Mouse (Mus musculus): ENCODE measurements around the gene Ccdc51.

Ccdc51 gene

DNA sequence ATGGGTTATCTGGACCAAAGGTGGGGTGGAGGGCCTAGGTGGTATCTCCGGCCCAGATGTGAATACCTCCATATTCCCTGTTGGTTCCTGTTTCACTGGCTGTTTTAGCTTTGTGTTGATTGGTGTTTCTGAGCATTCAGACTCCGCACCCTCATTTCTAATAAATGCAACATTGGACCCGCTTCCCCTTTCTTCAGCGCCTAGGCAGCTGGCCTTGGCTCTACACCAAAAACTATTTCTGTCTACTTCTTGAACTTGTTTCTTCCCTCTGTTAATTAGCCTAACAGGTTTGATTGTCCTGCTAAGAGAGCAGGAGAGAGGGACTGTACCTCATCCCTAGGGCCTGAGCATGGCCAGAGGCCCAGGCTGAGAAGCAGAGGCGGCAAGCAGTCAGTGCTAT, 24.8 kb upstream of the Ccdc51 start:
- no peak for DNase-seq

DNA sequence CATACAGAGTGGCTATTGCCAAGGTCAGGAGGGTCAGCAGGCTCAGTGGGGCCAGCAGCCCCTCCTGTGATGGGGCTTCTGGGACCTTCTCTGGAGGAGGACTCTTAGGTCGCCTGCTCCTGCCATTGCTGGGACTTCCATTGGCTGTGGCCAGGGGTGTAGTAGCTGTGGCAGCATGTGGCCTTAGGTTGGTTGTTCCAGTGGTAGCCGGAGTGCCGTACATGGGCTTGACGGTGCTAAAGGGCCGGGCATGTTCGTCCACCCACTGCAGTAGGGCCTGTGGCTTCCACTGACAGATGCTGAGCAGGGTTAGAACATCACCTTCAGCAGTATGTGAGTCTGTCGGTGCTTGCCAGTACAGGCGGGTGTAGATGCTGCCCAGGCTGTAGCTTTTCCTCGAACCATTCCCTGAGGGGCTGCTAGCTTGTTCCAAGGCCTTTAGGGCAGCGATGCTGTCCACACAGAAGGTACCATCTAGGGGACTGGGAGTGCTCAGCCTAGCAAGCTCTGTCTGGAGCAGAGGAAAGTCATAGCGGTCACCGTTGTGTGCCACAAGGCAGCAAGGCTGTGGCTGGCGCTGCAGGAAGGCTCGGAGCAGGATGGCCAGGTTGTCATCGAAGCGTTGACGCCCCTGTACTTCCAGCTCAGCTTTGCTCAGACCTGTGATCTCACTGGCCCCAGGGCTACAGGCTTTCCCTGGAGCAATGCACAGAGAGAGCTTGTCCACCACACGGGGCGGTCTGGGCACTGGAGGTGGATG, 24.1 kb upstream of the Ccdc51 start:
- no peak for DNase-seq

DNA sequence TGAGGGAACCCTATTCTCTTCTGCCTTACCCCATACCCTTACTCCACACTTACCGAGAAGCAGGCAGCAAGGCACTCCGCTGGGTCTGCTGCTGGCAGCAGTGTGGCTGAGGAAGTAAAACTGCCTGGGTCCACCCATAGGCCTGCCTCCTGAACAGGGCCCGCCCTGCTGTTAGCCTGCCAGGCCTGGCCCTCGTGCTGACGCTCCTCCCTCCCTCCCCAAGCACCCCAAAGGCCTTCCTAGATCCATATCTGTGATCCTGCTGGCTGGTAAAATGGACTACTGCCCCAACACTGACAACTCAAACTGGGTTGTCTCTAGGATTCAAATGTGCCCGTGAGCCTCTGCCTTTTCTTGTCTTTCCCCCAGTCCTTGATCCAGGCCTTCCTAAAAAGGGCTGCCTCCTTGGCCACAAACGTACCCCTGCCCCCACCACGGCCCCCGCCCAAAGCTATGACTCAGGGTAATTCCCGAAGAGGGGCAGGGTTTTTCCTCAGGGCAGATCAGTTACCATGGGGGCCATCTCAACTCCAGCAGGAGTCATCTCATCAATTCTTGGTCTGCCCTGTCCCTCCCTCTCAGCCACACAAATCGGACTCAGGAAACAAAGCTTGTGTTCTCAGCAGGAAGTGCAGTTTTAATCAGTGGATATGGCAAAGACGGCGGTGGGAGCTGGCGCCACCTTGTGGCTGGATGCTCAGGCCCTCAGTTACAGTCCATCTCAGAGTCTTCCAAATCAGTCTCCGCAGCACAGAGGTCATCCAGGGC, 23.0 kb upstream of the Ccdc51 start, which contains the start of gene Trex1:
Gene Trex1 (minus strand): TSS at position 599 of the 768 bp plus-strand sequence.
- peak; percentile 88 for DNase-seq

DNA sequence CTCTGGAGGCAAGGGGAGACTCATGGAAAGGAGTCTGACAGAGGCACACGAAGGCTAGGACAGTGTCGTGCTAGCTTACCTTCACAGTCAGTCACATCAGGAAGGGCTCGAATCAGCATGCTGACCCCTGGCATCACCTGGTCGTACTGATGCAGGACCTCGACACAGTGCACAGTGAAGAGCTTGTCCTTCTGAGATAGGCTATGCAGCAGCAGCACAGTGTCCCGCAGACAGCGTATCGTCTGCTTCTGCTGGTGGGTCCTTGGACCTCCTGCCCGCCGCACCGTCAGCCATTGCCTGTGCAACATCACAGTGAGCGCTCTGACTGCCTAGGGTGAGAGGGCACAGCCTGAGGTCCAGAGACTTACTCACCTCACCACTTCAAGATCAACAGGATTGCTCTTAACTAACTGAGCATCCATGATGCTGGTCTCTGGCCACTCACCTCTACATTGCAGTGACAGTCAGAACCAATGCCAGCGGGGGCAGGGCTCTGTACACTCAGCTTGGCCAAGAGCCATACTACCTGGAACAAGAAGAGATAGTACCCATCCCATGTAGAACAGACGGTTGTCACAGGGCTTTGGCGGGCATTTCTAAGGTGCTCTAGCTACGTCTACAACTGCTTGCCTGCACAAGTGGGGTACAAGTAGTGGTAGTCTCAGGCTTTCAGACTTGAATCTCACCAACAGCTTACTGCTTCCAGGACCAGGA, 22.0 kb upstream of the Ccdc51 start:
- DNase-seq, result no peak

DNA sequence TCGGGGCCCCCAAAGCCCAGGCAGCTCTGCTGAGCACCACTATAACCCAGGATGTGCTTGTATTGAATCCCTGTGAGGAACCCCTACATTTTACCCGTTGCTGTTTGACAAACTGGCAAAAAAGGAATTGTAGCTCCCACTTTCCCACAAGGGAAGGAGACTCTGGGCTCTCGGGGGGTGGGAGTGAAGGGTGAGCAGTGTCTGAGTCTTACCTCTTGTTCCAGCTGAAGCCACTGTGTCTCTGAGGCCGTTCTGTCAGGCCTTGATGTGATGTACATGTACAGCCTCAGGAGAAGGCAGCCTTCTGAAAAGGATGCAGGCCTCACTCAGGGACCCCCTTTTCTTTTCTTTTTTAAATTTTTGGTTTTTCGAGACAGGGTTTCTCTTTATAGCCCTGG, 21.4 kb upstream of the Ccdc51 start:
- no peak for DNase-seq

DNA sequence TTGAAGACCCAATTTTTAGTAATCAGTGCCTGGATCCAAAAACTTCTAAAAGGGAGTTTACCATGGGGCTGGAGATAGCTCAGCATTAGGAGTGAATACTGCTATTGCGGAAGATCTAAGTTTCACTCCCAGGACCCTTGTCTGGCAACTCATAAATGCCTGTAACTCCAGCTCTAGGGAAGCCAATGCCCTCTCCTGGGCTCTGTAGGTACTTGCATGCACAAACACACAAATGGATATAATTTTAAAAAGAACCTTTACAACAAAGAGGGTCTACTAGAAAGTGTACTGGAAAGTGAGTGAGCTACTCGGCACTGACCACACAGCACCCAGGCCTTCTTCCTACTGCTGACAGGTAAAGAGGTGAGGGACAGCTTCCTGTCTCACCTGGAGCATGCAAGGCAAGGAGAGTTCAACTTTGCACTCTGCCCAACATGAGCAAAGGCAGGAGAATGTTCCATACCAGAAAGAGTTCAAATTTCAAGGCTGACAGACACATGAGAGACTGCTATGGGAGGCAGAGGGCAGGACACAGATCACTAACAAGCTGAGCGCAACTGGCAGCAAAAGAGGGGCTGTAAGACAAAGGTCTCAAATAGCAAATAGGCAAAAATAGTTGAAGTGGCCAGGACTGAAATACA, 14.1 kb upstream of the Ccdc51 start:
- no peak for DNase-seq

- DNase-seq, result peak; percentile 94
Measured at GRCm38 (mm10) chr9:109073661-109074573, 8.4 kb upstream of the Ccdc51 start, which contains the start of gene Atrip. Atrip (minus strand) TSS chr9:109074124.

- peak; percentile 71 for DNase-seq
Measured at GRCm38 (mm10) chr9:109080516-109080915, 1.8 kb upstream of the Ccdc51 start.

DNA sequence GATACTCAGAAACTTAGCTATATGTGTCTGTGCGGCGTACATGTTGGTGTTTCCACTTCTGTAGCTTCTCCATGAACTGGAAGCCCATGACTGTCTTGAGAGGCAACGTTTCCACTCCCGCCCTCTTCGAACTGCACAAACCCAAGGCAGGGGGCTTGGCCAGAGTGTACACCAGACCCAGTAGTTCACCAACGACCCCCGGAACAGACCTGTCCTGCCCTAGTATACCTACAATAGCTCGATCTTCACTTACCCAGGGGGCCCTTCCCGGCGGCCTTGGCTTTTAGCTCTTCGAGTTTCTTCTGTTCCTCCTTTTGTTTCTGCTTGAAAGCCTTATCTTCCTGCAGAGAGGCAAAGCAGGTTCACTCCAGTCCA, 557 bp upstream of the Ccdc51 start:
- DNase-seq, result no peak

- peak; percentile 73 for DNase-seq
Measured at GRCm38 (mm10) chr9:109084922-109085321, 2.6 kb downstream of the Ccdc51 start.

DNA sequence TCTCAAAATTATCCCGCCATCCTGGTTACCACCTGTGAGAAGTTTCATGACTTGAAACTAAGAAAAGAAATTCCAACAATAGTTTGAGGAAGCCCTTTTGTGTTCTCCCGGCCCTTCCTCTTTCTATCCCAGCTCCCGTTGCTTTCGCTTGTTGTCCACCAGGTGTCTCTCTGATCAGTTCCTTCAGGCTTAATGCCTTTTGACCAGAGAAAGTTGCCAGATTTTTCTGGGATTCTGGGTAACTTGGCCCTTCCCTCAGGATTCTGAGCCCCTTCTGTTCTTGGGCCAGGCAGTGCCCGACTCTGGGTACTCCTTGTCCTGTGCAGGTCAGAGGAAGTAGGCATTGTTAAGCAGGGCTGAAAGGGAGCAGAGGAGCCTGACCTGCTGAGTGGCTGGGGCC, 5.7 kb downstream of the Ccdc51 start:
- peak; percentile 69 for DNase-seq

DNA sequence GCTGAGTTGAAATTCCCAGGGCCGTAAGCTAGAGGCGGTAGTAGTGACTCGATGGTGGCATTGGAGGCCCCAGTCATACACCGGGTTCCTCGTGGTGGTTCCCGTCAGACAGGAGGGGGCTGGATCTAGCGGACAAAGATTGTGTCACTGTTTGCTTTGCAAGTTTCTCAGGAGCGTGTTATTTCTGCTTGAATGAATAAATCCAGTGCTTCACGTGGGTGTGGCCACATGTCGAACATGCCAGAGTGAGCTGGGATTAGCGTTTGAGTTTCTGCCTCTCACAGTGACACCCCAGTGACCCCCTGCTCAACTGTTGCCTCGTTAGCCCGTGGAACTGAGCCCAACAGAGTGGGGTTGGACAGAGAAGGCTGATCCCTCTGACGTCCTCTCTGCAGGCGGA, 8.2 kb downstream of the Ccdc51 start:
- peak; percentile 72 for DNase-seq

GRCm38 (mm10) chr9:109091802-109092201, 9.5 kb downstream of the Ccdc51 start:
- no peak for DNase-seq

DNA sequence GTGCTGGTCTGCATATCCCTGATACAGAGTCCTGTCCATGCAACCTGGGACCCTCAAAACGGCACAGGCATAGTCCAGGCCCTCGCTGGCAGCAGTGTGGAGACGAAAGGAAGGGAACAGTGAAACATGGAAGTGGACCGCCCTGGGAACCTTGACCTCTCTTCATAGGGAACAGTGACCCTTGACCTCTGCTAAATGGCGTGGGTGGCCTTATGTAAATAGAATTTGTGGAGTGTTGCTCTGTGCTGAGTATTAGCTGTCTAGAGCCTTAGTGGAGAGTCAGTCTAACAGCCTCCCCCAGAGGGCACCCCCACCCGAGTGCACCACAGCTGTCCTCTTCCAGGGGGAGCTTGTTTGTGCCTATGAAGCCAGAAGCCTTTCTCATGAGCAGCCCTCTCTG, 10.5 kb downstream of the Ccdc51 start:
- no peak for DNase-seq

DNA sequence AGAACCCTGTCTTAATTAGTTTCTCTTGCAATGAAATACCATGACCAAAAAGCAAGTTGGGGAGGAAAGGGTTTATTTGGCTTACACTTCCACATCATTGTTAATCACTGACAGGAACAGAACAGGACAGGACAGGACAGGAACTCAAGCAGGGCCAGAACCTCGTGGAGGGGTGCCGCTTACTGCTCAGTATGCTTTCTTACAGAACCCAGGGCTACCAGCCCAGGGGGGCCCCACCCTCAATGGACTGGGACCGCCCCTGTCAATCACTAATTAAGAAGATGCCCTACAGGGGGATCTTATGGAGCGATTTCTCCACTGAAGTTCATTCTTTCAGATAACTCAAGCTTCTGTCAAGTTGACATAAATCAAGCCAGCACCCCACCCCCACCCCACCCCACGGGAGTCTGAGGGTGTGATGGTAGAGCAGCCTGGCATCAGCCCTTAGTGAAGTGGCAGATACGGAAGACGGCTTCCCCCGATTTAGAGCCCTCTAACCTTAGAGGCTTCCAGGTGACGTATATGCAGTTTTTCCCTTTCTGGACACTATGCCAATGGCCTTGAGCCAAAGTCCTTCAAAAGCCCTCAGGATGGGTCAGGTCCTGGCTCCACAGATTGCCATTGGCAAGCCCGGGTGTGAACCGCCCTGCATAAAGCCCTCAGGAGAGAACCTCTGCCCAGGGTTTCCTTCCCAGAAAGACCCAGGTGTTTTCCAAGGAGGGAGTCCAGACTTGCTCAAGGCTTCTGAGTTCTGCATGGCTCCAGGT, 11.7 kb downstream of the Ccdc51 start:
- DNase-seq, result peak; percentile 26

GRCm38 (mm10) chr9:109094553-109095136, 12.4 kb downstream of the Ccdc51 start:
- DNase-seq, result no peak

GRCm38 (mm10) chr9:109095137-109095982, 13.1 kb downstream of the Ccdc51 start, which contains the start of gene Plxnb1:
Plxnb1 (plus strand) TSS chr9:109095389.
- DNase-seq, result peak; percentile 89

GRCm38 (mm10) chr9:109096251-109096661, 14.0 kb downstream of the Ccdc51 start:
- DNase-seq, result no peak

- DNase-seq, result peak; percentile 35
Measured at GRCm38 (mm10) chr9:109096856-109097255, 14.6 kb downstream of the Ccdc51 start.

DNA sequence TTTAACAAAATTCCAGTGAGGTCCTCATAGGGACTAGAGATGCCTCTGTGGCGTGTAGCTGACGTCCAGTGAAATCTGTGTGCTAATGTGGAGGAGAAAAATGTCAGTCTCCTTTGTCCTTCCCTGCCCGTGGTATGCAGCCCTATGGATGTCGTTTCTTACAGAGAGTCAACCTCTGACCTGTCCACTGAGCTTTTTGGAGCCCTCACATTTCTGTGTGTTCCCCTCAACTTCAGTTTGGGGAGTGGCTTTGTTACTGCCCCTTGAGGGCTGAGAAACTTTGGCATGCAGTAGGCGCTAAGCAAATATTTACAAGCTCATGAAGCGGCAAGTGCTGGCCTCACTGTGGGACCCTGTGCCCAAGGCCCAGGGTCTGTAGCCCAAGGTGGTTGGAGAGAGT, 15.0 kb downstream of the Ccdc51 start:
- DNase-seq, result no peak
